Mouse (Mus musculus): ENCODE measurements around the gene Atp8a2.
"Not testable (repeated sequence)": the region's sequence is repeated elsewhere in the genome, so short reads cannot be mapped to it uniquely, and the experiment has no call there.

Gene Atp8a2

DNA sequence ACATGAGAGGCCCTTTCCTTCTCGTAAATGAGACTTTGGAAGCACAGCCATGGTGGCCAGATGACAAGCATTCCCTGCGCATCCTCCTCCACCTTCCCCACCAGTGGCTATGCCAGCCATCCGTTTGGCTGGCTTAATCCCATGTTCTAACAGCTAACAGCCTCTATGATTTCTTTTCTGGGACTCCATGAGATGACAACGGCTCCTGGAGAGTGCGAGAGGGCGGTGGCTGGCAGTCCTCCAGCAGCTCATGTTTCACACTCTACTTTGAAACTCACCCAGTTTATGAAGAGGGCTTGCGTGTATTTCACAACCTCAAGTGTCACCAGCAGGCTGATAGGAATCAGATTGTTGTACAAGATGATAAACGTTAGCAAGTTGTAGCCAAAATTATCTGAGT, 170.3 kb downstream of the Atp8a2 start:
- CTCF ChIA-PET = interaction anchor here (0.6 kb wide), 1 partner anchor 350 kb away, joined by 15 read pairs; no protein-coding TSS in a partner anchor

DNA sequence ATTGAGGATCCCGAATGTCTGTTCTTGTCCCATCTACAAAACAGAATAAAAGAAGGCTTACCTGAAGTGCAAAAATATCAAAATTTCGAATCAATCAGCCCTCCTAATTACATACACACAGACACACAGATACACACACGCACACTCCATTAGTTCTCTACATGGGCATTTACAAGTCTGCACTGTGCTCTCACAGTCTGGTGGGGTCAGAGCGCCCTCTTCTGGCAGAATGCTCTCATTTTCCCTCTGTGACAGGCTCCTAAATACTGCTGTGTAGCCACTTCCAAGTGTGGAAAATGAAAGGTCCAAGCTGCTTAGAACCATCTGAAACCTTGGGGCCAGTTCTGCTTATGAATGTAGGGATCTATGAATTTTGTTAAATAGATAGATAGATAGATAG, 181.1 kb downstream of the Atp8a2 start:
- CTCF ChIA-PET = no interaction called here

- CTCF ChIA-PET = no interaction called here
These were observed 195.2 kb downstream of the Atp8a2 start for GRCm38 (mm10) chr14:60001801-60002200.

DNA sequence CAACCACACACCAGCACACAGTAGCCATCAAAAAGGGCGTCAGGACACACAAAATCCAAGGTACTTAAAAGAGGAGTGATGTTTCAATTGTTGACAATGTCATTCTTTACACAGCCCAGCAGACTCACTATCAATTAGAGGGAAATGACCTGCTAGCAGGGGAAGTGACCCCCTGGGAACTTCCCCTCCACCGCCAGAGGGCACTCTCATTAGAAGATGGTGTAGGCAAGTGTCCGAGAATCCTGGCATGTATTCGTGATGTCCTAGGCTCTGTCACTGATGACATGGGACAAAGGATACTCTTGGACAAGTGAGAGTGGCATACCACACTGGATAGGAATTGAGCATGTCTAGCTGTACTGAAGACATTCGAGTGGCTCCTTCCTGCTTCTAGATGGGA, 208.1 kb downstream of the Atp8a2 start:
- CTCF ChIA-PET = no interaction called here

GRCm38 (mm10) chr14:59987975-59988374, 209.0 kb downstream of the Atp8a2 start:
- CTCF ChIA-PET = no interaction called here

- CTCF ChIA-PET = no interaction called here
These were observed 219.0 kb downstream of the Atp8a2 start for GRCm38 (mm10) chr14:59978007-59978406.

- CTCF ChIA-PET = no interaction called here
These were observed 225.7 kb downstream of the Atp8a2 start for GRCm38 (mm10) chr14:59971221-59971730.

DNA sequence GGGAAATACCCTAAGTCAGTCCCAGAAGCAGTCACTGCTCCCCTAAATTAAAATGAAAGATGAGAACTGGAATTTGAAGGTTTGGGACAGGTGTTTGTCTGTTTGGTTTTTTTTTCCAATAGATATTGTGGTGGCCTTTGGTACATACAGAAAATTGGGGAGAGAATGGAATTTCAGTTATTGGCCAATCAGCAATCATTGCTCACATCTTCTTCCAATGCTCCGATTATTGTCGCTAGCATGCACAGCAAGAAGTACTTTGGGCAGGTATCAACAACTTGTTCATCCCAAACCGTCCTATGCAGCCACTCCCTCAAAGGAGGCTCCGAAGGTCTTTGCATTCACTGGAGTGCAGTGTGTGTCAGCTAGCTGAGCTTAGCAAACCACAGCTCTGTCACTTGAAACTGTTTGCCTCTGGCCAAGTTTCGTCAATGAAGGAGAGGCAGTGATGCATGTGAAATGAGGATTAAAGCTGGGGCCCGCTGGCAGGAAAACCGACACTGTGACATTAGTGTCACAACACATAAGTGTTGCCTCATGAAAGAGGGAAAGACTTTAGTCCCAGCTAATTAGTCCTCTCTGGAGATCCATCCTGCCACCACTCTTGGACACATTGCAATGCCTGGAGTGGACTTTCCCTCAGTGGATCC, 227.4 kb downstream of the Atp8a2 start:
- CTCF ChIA-PET = no interaction called here

- CTCF ChIA-PET = no interaction called here
These were observed 229.0 kb downstream of the Atp8a2 start for GRCm38 (mm10) chr14:59967847-59968550.

DNA sequence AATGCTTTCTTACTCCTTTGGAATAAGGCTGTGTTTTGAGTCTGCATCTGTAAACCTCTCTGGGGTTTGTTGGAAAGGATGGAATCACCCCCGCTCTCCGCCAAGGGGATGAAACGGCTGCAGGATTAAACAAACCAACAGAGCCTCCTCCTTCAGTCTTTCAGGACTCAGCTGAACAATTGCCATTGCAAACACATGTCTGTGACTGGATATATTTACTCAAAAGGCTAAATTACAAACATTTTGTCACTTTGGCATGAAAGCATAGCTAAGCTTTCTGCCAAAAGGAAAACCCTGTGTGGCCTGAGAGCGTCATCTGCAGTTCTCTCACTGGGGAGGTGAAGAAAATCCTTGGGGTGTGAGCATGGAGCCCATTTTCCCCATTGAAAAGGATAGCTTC, 230.0 kb downstream of the Atp8a2 start:
- CTCF ChIA-PET = no interaction called here

DNA sequence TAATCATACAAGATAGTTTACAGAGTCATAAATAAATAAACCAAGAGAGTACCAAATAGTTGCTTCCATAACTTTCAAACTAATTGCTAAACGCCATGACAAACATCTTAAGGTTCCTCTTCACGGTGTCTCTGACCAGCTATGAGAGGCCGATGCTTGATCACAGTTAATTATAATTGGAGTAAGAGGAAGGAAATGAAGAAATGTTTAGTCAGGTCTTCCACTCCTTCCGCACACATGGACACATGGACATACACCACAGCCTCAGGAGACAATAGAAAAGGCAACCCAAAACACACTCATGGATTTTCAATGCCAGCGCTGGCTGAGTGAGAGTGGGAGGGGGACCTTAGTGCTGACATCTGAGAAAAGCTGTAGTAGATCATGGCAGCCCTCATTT, 232.4 kb downstream of the Atp8a2 start:
- CTCF ChIA-PET = no interaction called here

DNA sequence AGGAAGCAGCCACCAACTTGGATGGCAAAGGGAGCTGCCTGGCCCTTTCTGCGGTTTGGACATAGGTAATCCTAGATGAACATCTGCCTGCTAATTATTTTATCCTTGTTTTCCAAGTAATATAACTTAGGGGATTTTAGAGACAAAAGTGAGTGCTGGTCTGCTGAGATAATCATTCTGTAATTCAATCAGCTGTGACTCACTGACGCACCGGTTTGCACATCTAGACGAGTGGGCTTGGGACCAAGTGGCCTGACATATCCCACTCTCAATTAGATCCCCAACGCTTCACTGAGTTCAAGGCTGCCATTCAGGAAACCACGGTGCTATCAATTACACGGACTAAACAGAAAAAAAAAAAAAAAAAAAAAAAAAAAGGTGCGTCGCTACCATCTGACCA, 236.0 kb downstream of the Atp8a2 start:
- CTCF ChIA-PET = no interaction called here

GRCm38 (mm10) chr14:59960214-59960890, 236.6 kb downstream of the Atp8a2 start:
- CTCF ChIA-PET = no interaction called here

DNA sequence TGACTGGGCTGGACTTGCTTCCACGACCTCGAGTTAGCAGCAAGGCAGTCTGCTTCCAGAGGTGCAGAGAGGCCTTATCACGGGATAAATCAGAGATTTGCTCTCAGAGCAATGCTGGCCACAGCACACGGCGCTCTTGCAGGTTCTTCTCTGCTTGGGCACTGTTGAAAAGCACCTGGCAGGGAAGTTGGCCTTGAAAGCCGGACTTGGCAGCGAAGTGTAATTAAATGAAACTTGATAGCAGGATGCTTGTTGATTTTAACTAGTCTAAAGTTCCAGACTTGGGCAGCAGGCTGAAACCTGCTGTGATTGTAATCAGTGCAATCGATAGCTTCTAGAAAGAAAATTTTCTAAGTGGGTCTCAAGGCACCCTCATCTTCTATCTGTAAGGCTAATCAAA, 237.3 kb downstream of the Atp8a2 start:
- CTCF ChIA-PET = no interaction called here

DNA sequence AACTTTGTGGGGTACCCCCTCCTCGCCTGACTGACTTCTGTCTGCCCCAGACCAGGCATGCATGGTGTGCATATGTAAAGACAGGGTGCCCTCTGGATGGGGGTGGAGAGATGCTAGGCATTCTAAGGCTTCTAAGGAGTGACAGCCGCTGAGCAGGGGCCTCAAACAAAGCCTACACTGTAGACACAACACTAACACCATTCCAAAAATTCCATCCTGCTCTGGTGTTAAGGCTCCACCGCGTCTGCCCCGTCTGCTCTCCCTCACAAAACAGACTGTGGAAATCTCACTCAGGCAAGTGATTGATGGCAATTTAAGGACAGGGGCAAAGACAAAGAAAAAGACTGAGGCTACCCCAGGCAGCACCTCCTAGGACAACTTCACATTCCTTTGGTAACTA, 247.0 kb downstream of the Atp8a2 start:
- CTCF ChIA-PET = no interaction called here

- CTCF ChIA-PET = no interaction called here
These were observed 253.9 kb downstream of the Atp8a2 start for GRCm38 (mm10) chr14:59942864-59943611.

DNA sequence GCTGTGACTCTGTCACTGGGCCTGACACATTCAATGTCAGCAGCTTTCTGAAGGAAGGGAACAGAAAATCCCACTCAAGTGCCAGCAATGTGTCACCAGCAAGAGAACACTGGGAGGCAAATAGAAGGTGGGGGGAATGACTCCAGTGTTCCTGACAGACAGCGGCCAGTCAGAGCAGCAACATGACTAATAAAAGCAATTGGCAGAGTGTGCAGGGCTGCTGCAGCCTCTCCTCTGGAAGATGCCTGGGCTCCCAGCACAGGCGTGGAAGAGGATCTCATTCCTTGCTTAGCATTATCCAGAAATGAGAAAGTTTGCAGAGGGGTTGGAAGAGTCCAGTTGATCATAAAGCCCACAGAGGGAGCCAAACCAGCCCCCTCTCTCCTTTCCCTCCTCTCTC, 254.8 kb downstream of the Atp8a2 start:
- CTCF ChIA-PET = no interaction called here

GRCm38 (mm10) chr14:59932355-59932754, 264.6 kb downstream of the Atp8a2 start:
- CTCF ChIA-PET = no interaction called here

DNA sequence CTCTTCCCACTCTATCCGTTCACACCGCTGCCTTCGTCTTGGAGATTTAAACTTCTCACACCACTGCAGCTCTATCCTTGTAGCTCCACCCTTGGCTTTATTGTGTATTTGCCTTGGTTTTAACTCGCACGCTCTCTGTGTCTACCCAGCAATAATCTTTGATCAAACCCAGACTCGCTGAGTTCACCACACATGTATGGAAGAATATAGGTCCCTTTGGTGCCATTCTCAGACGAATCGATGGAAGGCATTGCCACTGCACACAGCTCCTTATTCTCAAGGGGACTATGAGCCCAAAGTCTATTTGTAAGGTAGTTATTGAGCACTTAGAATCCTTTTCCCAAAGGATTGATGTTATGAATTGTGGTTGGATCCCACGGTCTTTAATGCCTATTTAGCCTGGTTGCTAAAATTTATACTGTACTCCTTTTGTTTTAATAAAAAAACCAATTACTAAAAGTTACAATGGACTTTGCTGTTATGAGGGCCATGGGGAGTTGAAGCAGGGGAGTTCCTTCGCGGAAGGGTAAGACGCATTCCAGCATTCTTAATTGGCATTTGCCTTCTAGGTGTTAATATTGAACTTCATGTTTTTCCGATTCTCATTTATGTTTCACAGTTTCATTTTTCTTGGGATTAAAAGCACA, 265.4 kb downstream of the Atp8a2 start:
- CTCF ChIA-PET = no interaction called here

GRCm38 (mm10) chr14:59929190-59929589, 267.8 kb downstream of the Atp8a2 start:
- CTCF ChIA-PET = not testable (repeated sequence)

GRCm38 (mm10) chr14:59928781-59929180, 268.2 kb downstream of the Atp8a2 start:
- CTCF ChIA-PET = no interaction called here

GRCm38 (mm10) chr14:59927804-59928203, 269.2 kb downstream of the Atp8a2 start:
- CTCF ChIA-PET = no interaction called here
